Mouse (Mus musculus) ES-E14 (cell line): ENCODE data around the gene Hcrt.

Source experiments
- CHD2 ChIP-seq: IDR thresholded peaks from 2 replicates; pipeline ENCODE4 v1.6.1; 2014; ENCODE audit warnings: mild to moderate bottlenecking, low read depth, low read length, inconsistent platforms
- HCFC1 ChIP-seq: IDR thresholded peaks from 2 replicates; pipeline ENCODE4 v1.6.1; 2012; ENCODE audit warnings: low read length, inconsistent platforms, borderline replicate concordance; ENCODE audit not compliant: insufficient read depth
- MAFK ChIP-seq: IDR thresholded peaks from 2 replicates; pipeline ENCODE4 v1.6.1; 2014; ENCODE audit warnings: mild to moderate bottlenecking, low read depth, low read length, inconsistent platforms; ENCODE audit not compliant: insufficient read depth
- ZC3H11A ChIP-seq: IDR thresholded peaks from 2 replicates; pipeline ENCODE4 v1.6.1; 2012; ENCODE audit warnings: low read depth, mild to moderate bottlenecking, inconsistent platforms, low read length, borderline replicate concordance
- ZNF384 ChIP-seq: IDR thresholded peaks from 2 replicates; pipeline ENCODE4 v1.6.1; 2012; ENCODE audit warnings: low read depth, low read length, inconsistent platforms

GRCm38 (mm10) chr11:100805535-100805934, 42.8 kb upstream of the Hcrt start:
- TF ChIP-seq ZNF384 (no peak), MAFK (no peak), CHD2 (no peak), HCFC1 (no peak), ZC3H11A (no peak)
